Mouse (Mus musculus) yolk sac, embryonic 10.5 days (tissue): ENCODE data around the gene Fam131c.

Experiments used
- DNase-seq: peaks from one replicate; pipeline ENCODE4 v3.0.0-alpha.2; 2017; ENCODE audit warnings: low spot score

Fam131c gene

GRCm38 (mm10) chr4:141359222-141359621 lies 8.8 kb upstream of the Fam131c start:
- no peak for DNase-seq

DNA sequence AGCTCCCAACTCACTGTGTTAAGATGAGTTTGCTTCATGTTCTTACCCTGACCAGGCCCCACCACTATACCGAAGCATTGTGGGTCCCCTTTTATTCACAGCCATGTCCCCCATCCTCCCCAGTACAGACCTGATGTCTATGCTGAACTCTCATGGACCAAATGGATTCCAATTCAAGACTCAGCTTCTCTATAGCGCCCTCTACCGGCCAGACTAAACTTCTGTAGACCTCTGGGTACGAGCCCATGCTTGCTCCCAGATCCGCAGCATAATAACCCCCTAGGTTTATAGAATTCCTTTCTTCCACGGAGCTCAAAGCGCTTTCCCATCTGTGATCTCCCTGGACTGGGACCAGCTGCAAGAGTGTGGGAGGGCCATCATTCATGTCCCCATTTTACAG lies 7.2 kb upstream of the Fam131c start:
- DNase-seq = no peak

- DNase-seq = peak; percentile 78
Observed at GRCm38 (mm10) chr4:141362937-141363548, 5.0 kb upstream of the Fam131c start.

DNA sequence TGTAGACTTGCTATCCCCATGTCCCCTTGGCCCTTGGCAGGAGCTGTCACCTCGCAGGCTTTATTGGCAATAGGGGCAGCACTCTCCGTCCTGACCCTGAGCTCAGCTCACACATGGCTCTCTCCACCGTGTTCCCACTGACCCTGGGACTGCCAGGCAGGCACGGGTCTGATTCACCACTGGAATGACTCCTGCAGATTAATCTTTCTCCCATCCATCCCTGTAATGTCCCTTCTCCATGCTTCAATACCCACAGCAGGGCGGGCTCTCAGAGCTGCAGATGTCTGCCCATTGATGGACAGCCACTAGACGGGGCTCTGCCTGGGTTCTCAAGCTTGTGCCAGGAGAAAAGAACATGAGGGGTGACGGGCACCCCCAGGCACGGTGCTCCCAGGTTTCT lies 2.9 kb upstream of the Fam131c start:
- no peak for DNase-seq

DNA sequence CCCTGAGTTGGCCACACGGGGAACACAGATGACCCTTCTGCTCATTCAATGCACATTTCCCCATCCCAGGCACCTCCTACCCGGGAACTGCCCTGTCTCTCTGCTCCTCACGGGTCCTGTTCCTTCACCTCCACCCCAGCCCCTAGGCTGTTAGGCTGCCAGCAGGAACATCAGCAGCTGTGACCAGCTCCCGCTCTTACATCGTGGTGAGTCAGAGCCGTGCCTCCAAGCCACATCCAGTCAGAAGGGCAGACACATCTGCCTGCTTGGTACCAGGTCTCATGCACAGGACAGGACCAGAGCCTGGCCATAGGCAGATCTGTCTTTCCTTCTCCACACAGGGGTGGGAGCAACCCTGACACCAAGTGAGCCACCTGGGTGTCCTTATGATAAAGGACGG lies 2.1 kb upstream of the Fam131c start:
- DNase-seq = no peak

- no peak for DNase-seq
Observed at GRCm38 (mm10) chr4:141372426-141372825, 4.4 kb downstream of the Fam131c start.

GRCm38 (mm10) chr4:141379674-141380073 lies 11.7 kb downstream of the Fam131c start:
- DNase-seq = no peak

DNA sequence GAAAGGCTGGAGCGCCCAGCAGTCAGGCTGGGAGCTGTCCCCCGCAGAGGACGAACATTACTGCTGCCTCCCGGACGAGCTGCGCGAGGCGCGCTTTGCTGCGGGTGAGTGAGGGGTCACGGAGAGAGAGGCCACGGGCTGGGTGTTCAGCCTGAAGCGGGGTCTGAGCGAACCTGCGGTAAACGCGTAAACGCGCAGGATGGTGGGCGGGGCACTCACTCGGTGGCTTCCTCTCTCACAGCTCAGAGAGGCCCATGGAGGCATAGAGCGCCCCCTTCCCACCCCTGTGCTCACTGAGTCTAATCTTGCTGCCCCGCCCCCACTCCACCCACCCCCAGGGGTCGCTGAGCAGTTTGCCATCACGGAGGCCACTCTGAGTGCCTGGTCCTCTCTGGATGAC lies 14.4 kb downstream of the Fam131c start:
- DNase-seq = no peak

DNA sequence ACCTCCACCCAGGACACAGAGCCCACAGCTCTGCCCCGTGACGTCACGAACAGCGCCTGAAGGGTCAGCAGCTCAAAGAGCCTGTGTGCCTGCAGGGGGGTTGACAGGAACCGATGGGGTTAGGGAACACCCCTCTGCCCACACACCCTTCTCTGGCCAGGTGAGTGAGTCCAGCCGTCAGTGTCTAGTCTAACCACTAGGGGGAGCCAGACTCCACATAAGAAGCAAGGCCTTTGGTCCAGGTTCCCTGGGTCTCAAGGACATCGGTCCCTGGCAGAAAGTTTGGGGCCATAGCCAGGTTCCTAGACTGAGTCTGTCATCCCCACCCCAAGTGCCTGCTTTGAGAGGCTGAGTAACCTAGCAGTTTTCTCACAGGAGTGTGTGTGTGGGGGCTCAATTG lies 17.3 kb downstream of the Fam131c start:
- peak; percentile 53 for DNase-seq

- no peak for DNase-seq
Observed at GRCm38 (mm10) chr4:141386150-141386549, 18.1 kb downstream of the Fam131c start.

- DNase-seq = peak; percentile 45
Observed at GRCm38 (mm10) chr4:141387093-141387784, 19.2 kb downstream of the Fam131c start.

- DNase-seq = no peak
Observed at GRCm38 (mm10) chr4:141387933-141388332, 19.9 kb downstream of the Fam131c start.

- no peak for DNase-seq
Observed at GRCm38 (mm10) chr4:141389366-141390150, 21.5 kb downstream of the Fam131c start.

- DNase-seq = no peak
Observed at GRCm38 (mm10) chr4:141391293-141391692, 23.3 kb downstream of the Fam131c start.

DNA sequence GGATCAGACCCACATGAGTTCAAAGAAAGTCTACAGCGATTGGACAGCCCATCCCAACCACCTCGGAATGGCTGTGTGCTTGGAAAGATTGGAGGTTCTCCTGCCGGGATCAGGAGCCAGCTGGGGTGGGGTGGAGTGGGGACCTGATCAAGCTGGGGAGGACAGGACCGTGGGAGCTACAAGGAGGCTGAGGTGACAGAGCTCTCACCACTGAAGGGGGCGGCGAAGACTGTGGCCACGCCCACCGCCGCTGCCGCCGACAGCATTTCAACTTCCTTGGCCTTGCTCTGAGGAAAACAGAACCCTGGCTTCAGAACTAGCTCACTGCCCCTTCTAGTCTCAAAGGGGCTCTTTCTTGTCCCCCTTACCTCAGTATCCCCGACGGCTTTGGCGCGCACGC lies 26.7 kb downstream of the Fam131c start:
- DNase-seq = no peak

- no peak for DNase-seq
Observed at GRCm38 (mm10) chr4:141397861-141398260, 29.8 kb downstream of the Fam131c start.

GRCm38 (mm10) chr4:141398545-141398944 lies 30.5 kb downstream of the Fam131c start, which contains the start of gene Clcnka:
Gene Clcnka, minus strand, starts transcription at chr4:141398724.
- no peak for DNase-seq

- no peak for DNase-seq
Observed at GRCm38 (mm10) chr4:141400171-141400570, 32.2 kb downstream of the Fam131c start.

DNA sequence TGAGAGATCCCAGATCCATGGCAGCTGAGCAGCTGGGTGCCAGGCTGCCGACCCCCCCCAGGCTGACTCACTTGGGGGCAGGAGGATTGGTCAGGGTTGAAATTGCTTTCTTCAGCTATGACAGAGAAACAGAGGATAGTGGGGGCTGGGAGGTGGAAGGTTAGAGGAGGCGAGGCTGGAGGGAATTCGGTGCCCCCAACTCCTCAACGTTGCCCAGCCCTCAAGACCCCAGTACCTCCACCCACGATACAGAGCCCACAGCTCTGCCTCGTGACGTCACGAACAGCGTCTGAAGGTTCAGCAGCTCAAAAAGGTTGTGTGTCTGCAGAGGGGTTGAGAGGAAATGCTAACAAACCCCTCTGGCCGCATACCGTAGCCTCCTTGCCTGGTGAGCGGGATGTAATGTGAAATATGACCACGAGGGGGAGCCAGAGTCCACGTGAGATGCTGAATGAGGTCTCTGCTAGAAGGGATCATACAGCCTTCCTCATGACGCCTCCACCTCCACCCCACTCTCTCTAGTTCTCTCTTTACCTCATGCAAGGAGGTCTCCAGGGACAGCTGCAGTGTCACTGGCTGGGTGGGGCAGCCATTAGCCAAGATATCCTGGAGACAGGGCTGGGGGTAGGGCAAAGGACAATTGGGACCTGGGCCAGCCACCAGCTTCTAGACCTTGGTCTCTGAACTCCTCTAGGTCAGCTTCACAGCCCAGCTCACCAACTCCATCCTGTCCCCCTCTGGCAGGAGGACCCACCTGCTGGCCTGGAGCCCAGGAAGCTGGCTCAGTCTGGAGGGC lies 36.7 kb downstream of the Fam131c start:
- DNase-seq = peak; percentile 78

GRCm38 (mm10) chr4:141405314-141405622 lies 37.2 kb downstream of the Fam131c start:
- DNase-seq = no peak

DNA sequence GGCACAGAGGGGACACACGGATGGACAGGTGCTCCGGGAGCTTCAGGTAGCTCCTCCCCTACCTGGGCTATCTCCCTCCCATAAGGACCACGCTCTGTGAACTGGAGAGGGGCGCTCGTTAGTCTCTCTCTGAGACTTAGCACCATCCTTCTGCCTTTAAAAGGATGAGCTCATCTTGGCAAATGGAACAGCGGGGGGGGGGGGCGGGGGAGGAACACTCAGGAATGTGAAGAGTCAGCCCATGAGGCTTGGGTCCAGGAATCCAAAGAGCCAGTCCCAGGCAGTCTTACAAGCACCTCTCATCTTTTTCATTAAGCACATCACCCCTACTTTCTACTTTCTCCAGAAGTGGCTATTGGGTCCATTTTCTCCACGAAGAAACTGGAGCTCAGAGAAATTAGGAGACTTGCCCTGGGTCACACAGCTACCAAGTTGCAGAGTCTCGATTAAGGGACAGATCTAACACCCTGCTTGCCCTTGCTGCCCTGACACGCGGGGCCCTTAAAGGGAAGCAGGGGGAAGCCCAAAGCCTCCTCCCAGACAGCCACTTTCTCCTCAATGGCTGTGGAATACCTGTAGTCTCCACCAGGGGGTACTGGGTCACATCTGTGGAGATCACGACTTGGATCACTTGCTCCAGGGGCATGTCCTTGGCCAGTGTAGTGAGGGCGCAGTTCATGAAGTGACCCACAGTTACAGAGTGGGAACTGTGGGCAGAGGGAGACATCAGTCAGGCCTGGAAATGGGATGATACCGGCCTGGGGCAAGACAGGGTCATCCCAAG lies 38.7 kb downstream of the Fam131c start:
- DNase-seq = no peak

GRCm38 (mm10) chr4:141408577-141408976 lies 40.6 kb downstream of the Fam131c start:
- DNase-seq = no peak
